In genomic region chr2:178830313-178830712, GRCm38 (mm10) we compare ENCODE assay signal across 17 mouse cellular contexts.
"Had no signal": no experiment of that assay in that cellular context is flagged by ENCODE, and none has a peak within 500 bp of the region (broad histone marks: within the 10 kb centered on the region; RNA-seq: fewer than 3 reads in every experiment).

No protein-coding gene starts in this region.

- ATAC-seq: midbrain, embryonic 16.5 days had no signal

- H3K4me3 ChIP-seq: left cerebral cortex, adult 2 months; liver, embryonic 13.5 days; midbrain, embryonic 12.5 days; myocyte; neural tube, embryonic 13.5 days; stomach, embryonic 15.5 days had no signal

- DNase-seq: kidney, postnatal 10 days; kidney, postnatal 36 days; layer of hippocampus, postnatal 36 days; liver, embryonic 13.5 days; lung, adult 2 months; lung, postnatal 14 days; lung, postnatal 4 days; retina, postnatal 1 day; right cerebral cortex, postnatal 25 days; spleen, adult 18-20 months; thymus, postnatal 25 days had no signal

- H3K27ac ChIP-seq: left cerebral cortex, adult 2 months; liver, embryonic 13.5 days; midbrain, embryonic 12.5 days; neural tube, embryonic 13.5 days; stomach, embryonic 15.5 days had no signal

- H3K9me3 ChIP-seq: midbrain, embryonic 12.5 days; neural tube, embryonic 13.5 days; stomach, embryonic 15.5 days had no signal

- H3K4me2 ChIP-seq: liver, embryonic 13.5 days; midbrain, embryonic 12.5 days; neural tube, embryonic 13.5 days; stomach, embryonic 15.5 days had no signal

- H3K4me1 ChIP-seq: liver, embryonic 13.5 days; stomach, embryonic 15.5 days had no signal

- H3K36me3 ChIP-seq: liver, embryonic 13.5 days; midbrain, embryonic 12.5 days; neural tube, embryonic 13.5 days; stomach, embryonic 15.5 days had no signal

- H3K9ac ChIP-seq: liver, embryonic 13.5 days; midbrain, embryonic 12.5 days; neural tube, embryonic 13.5 days; stomach, embryonic 15.5 days had no signal

- H3K27me3 ChIP-seq: liver, embryonic 13.5 days; midbrain, embryonic 12.5 days; neural tube, embryonic 13.5 days; stomach, embryonic 15.5 days had no signal
